Mouse (Mus musculus): ENCODE results near the gene Fosl1.
A peak's percentile ranks its signal among the peaks of the same experiment; 100 is the strongest.

DNA sequence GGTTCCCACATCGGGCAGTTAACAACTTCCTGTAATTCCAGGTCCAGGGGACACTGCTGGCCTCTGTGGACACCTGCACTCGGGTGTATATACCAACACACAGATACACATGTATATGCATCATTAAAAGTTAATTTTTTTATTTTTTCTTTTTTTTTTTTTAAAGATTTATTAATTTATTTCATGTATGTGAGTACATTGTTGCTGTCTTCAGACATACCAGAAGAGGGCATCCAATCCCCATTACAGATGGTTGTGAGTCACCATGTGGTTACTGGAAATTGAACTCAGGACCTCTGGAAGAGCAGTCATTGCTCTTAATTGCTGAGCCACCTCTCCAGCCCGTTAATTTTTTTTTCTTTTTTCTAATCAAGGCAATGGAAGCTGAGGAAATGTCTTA is 25.5 kb downstream of the Fosl1 start:
- no peak for TF ChIP-seq CTCF (IDR thresholded peaks at IDR 0.05; ENCODE audit: control insufficient read depth, insufficient read depth, insufficient read length)
- TF ChIP-seq USF1 (IDR thresholded peaks at IDR 0.05; ENCODE audit: low read depth): no peak
- no peak for TF ChIP-seq MYOG (IDR thresholded peaks at IDR 0.05; ENCODE audit: control insufficient read depth, extremely low read depth, insufficient read length)
- TF ChIP-seq MYOD1 (IDR thresholded peaks at IDR 0.05; ENCODE audit: control insufficient read depth, insufficient read length, low read depth): no peak
- TF ChIP-seq MAX (IDR thresholded peaks at IDR 0.05): peak; percentile 37
- no peak for TF ChIP-seq CEBPB (IDR thresholded peaks at IDR 0.05; ENCODE audit: low read depth)
- no peak for TF ChIP-seq FOSL1 (IDR thresholded peaks at IDR 0.05; ENCODE audit: insufficient read depth, low read length, poor library complexity, severe bottlenecking)
